Mouse (Mus musculus) heart, adult 8-10 months (tissue): Measurements from ENCODE around the gene Rasl2-9. TPM values are rescaled to one million over a fixed set of nuclear protein-coding genes. Genes with fewer than 3 reads are reported as not detected.
"Not testable (repeated sequence)": the region's sequence is repeated elsewhere in the genome, so short reads cannot be mapped to it uniquely, and the experiment has no call there.

Experiments used
- DNase-seq: peaks from one replicate; pipeline ENCODE4 v3.0.0; 2022; ENCODE audit warnings: low spot score
- microRNA-seq: library from miRNA; unstranded; fragments of <30 nt; microRNA quantifications from one replicate; pipeline ENCODE4 v1.2.0, GENCODE M21; 2022
- total RNA-seq, 4 experiments: library from RNA; stranded (reverse); gene quantifications; 2 replicates each; pipeline ENCODE4 v1.2.4; 2022

Rasl2-9 gene
- total RNA-seq, 4 experiments from 2014 or later: 7.4 to 9.7 (median 8.9) TPM

DNA sequence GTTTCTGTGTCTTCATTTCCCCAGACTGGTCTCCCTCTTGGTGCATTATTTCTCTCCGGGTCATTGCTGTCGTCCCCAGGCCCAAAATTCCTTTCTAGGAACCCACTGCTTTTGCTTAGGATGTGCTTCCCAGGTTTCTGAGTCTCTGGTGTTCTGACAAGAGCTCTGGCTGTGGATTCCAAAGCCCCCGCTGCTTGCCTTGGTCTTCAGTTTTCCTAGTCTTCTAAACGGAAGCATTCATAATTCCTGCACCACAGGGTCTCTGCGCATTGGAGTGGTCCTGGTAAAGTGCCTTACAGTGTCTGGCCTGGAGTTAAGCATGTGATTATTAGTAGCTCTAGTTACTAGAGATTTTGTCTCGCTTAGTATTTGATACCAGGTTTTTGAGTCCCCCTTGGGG, 44.9 kb downstream of the Rasl2-9 start:
- DNase-seq: no peak

DNA sequence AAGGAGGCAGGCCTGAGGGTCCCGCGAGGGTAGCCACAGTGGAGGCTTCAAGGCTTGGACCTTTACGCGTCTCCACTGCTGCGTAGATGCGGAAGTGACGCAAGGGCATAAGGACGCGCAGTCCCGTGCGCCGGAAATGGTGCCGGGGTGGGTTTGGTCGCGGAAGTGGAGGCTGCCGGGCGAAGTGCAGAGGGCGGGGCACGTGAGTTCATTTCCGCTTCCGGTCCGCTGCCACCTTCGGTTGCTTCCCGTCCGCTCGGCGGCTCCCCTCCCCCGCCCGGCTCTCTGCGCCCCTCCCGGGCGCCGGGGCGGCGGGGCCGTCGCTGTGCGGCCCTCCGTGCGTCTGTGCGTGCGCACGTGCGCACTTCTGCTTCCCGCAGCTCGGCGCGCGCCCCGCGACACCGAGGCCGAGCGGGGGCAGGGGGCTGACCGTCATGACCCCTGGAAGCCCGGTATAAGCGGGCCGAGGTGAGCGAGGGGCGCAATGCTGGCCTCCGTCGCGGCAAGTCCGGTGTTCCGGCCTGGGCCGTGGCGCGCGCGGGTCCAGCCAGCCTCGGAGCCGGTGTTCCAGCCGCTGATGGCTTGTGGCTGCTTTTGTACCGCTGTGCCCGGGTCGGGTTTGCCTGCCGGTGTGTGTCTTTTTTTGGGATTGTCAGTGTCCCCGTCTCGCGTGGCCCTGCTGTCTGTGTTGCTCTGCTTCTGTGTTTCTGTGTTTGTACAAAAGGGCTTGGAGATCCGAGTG, 45.6 kb downstream of the Rasl2-9 start, which contains the start of gene Epn1:
TSS of gene Epn1 (plus strand) at position 226 of the 742 bp plus-strand sequence.
- peak; percentile 97 for DNase-seq

DNA sequence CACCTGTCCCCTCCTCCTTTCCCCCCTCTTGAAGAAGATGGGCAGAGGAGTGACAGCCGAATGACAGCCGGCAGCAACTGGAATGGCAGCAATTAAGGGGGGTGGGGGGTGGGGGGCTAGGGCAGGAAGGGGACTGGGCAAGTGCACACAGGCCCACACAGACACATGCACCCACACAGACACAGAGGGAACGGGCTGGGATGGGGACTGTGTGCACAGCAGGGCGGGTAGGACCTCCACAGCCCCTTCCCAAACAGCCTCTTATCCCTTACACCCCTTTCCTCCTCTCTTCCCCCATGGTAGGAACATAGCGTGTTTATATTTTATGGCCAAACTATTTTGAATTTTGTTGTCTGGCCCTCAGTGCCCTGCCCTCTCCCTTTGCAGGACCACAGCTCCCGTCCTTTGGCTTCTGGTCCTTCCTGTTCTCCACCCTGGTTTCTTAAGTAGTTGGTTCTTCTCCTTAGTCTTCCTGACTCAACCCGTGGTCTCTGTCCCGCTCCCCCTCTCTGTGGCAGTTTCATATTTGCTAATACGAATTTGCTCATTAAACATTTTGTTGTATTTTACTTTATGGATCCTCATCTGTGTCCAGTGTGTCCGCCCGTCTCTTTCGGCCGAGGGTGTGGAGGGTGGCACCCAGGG, 46.3 kb downstream of the Rasl2-9 start:
- not testable (repeated sequence) for DNase-seq

DNA sequence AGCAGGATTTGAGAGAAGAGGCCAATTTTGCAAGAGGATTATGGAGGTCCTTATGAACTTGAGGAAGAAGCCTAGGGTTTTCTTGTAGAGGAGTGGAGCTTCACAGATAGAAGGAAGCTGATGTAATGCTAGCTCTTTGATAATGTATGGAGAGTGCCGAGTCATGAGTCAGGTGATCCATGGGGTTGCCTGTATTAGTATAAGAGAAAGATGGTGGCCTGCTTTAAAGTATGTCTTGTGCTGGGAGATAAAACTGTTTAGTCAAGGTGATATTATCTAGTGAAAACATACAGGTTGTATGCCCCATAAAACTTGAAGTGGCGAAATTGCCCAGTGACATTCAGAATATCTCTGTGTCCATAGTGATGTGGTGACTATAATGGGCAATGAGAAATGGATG, 48.8 kb downstream of the Rasl2-9 start:
- no peak for DNase-seq

DNA sequence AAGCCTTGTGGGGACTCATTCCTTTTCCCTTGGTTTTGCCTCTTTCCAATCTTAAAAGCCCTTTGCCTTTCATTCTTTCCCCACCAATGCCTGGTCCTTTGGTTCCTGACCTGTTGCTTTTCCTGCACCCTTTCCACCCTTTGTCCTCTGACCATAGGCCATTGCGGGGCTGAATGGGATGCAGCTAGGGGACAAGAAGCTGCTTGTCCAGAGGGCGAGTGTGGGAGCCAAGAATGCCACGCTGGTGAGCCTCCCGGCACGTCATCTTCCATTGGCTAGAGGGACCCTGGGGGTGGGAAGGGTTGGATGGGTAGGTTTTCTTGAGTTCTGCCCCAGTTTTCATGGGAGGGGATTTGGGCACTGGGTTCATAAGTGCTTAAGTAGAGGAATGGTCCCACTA, 50.8 kb downstream of the Rasl2-9 start:
- no peak for DNase-seq

Small RNAs within 50 kb of the gene (microRNA-seq; reads per million reads assigned to microRNA genes)
- gene Gm26217: not detected

Other genes starting within 250 kb of the Rasl2-9 start
- 10 to 100 TPM; 52.2 to 62.9 (median 54.4) TPM for gene Isoc2a, start 248.8 kb downstream of the Rasl2-9 start, total RNA-seq
- under 1 TPM in 2 of 4 experiments, not detected in 2; 0.22 to 0.43 TPM for gene Gm36210, start 219.4 kb downstream of the Rasl2-9 start, total RNA-seq
- 1 to 10 TPM; 6.4 to 8.4 (median 7.5) TPM for gene Zfp628, start 210.7 kb downstream of the Rasl2-9 start, total RNA-seq
- gene Nat14, start 203.9 kb downstream of the Rasl2-9 start, total RNA-seq: 1 to 10 TPM; 4.7 to 6.7 (median 5.3) TPM
- gene Ssc5d, start 200.2 kb downstream of the Rasl2-9 start, total RNA-seq: 1 to 10 TPM; 1.4 to 2.5 (median 1.9) TPM
- gene Sbk2, start 161.5 kb downstream of the Rasl2-9 start, total RNA-seq: 10 to 100 TPM; 27.3 to 40.6 (median 33.1) TPM
- 10 to 100 TPM; 28.3 to 70.4 (median 46.3) TPM for gene Sbk3, start 154.8 kb downstream of the Rasl2-9 start, total RNA-seq
- gene Zfp579, start 129.8 kb downstream of the Rasl2-9 start, total RNA-seq: 10 to 100 TPM in 3 of 4 experiments, 1 to 10 TPM in 1; 9.7 to 19.8 (median 11.8) TPM
- 10 to 100 TPM in 2 of 4 experiments, 1 to 10 TPM in 2; 7.2 to 12.1 (median 9.5) TPM for gene Zfp524, start 111.5 kb downstream of the Rasl2-9 start, total RNA-seq
- gene Fiz1, start 111.3 kb downstream of the Rasl2-9 start, total RNA-seq: 10 to 100 TPM; 15.2 to 25.9 (median 17.5) TPM
- gene Gm44973, start 110.5 kb downstream of the Rasl2-9 start, total RNA-seq: not detected
- gene Zfp865, start 105.6 kb downstream of the Rasl2-9 start, total RNA-seq: 10 to 100 TPM; 11.5 to 13.3 (median 12.8) TPM
- under 1 TPM in 1 of 4 experiments, not detected in 3; 0.22 TPM for gene Ccdc106, start 105.4 kb downstream of the Rasl2-9 start, total RNA-seq
- gene 4632433K11Rik, start 91.8 kb downstream of the Rasl2-9 start, total RNA-seq: under 1 TPM in 1 of 4 experiments, not detected in 3; 0.37 TPM
- gene Zfp784, start 87.5 kb downstream of the Rasl2-9 start, total RNA-seq: 1 to 10 TPM; 4.9 to 7.4 (median 6.0) TPM
- gene Zfp580, start 74.4 kb downstream of the Rasl2-9 start, total RNA-seq: 1 to 10 TPM; 3.2 to 4.4 (median 4.0) TPM
- gene U2af2, start 63.8 kb downstream of the Rasl2-9 start, total RNA-seq: 10 to 100 TPM; 61.7 to 69.8 (median 64.9) TPM
- gene Epn1, start 45.7 kb downstream of the Rasl2-9 start, total RNA-seq: 100 to 1,000 TPM; 164 to 192 (median 185) TPM
- gene Rfpl4, start 9.0 kb downstream of the Rasl2-9 start, total RNA-seq: not detected
- not detected for gene Vmn1r55, start 23.7 kb upstream of the Rasl2-9 start, total RNA-seq
- gene Vmn1r56, start 70.8 kb upstream of the Rasl2-9 start, total RNA-seq: not detected
- gene Vmn1r57, start 92.5 kb upstream of the Rasl2-9 start, total RNA-seq: not detected
- not detected for gene Gm5065, start 224.6 kb upstream of the Rasl2-9 start, total RNA-seq
- not detected for gene Nlrp2, start 225.1 kb upstream of the Rasl2-9 start, total RNA-seq